Mouse (Mus musculus): ENCODE results near the gene Amz2. TPM values are rescaled to one million over a fixed set of nuclear protein-coding genes. Genes with fewer than 3 reads are reported as not detected.

Amz2 gene
- polyA plus RNA-seq, 1 experiment from 2014 or later, result 50.2 TPM

GRCm38 (mm10) chr11:109451169-109451568 lies 25.4 kb downstream of the Amz2 start:
- no peak overlapping the region for H3K27ac ChIP-seq
- H3K9ac ChIP-seq, result no peak overlapping the region
- H3K27me3 ChIP-seq, result no peaks in the 10 kb centered on the region
- H3K9me3 ChIP-seq, result no peaks in the 10 kb centered on the region
- WGBS, result 83% methylated on average over 11 of the region's 11 CpGs
- H3K36me3 ChIP-seq (replicated peaks), result no peaks in the 10 kb centered on the region
- no peaks in the 10 kb centered on the region for H3K4me1 ChIP-seq
- H3K4me2 ChIP-seq, result no peak overlapping the region
- H3K4me3 ChIP-seq (replicated peaks), result no peak overlapping the region
- ATAC-seq (ENCODE audit: low FRiP score), result no peak

GRCm38 (mm10) chr11:109456261-109456660 lies 30.5 kb downstream of the Amz2 start:
- H3K27me3 ChIP-seq, result no peaks in the 10 kb centered on the region
- no peaks in the 10 kb centered on the region for H3K9me3 ChIP-seq
- no peak for ATAC-seq (ENCODE audit: low FRiP score)
- H3K9ac ChIP-seq, result no peak overlapping the region
- no peaks in the 10 kb centered on the region; the same call in 1 of the 2 replicates for H3K36me3 ChIP-seq (replicated peaks)
- H3K4me3 ChIP-seq (replicated peaks), result no peak overlapping the region
- H3K4me2 ChIP-seq, result no peak overlapping the region
- H3K4me1 ChIP-seq, result no peaks in the 10 kb centered on the region
- no peak overlapping the region for H3K27ac ChIP-seq
- WGBS, result 87% methylated on average over 5 of the region's 5 CpGs

- 96% methylated on average over 11 of the region's 11 CpGs for WGBS
- H3K9me3 ChIP-seq, result no peaks in the 10 kb centered on the region
- no peak overlapping the region for H3K4me2 ChIP-seq
- H3K27ac ChIP-seq, result no peak overlapping the region
- H3K9ac ChIP-seq, result no peak overlapping the region
- no peak for ATAC-seq (ENCODE audit: low FRiP score)
- no peaks in the 10 kb centered on the region for H3K27me3 ChIP-seq
- no peaks in the 10 kb centered on the region for H3K4me1 ChIP-seq
- no peaks in the 10 kb centered on the region; the same call in 1 of the 2 replicates for H3K36me3 ChIP-seq (replicated peaks)
- no peak overlapping the region for H3K4me3 ChIP-seq (replicated peaks)
Measured at GRCm38 (mm10) chr11:109458165-109458564, 32.4 kb downstream of the Amz2 start.

GRCm38 (mm10) chr11:109460586-109460985 lies 34.8 kb downstream of the Amz2 start:
- Histone ChIP-seq H3K9ac (no peak overlapping the region), H3K9me3 (no peaks in the 10 kb centered on the region), H3K27me3 (no peaks in the 10 kb centered on the region), H3K4me1 (no peaks in the 10 kb centered on the region), H3K36me3 (replicated peaks) (no peaks in the 10 kb centered on the region; the same call in 1 of the 2 replicates), H3K4me2 (no peak overlapping the region), H3K4me3 (replicated peaks) (no peak overlapping the region), H3K27ac (no peak overlapping the region)
- WGBS, result 82% methylated on average over 5 of the region's 5 CpGs
- no peak for ATAC-seq (ENCODE audit: low FRiP score)

GRCm38 (mm10) chr11:109465068-109465467 lies 39.3 kb downstream of the Amz2 start:
- Histone ChIP-seq H3K27ac (no peak overlapping the region), H3K4me3 (replicated peaks) (no peak overlapping the region), H3K4me1 (no peaks in the 10 kb centered on the region), H3K36me3 (replicated peaks) (no peaks in the 10 kb centered on the region), H3K27me3 (0 out of 2 replicates have a peak, but pooled peaks cover 5% of the 10 kb centered on the region), H3K4me2 (no peak overlapping the region), H3K9ac (no peak overlapping the region), H3K9me3 (no peaks in the 10 kb centered on the region)
- 89% methylated on average over 4 of the region's 4 CpGs for WGBS
- ATAC-seq (ENCODE audit: low FRiP score), result no peak

- no peak overlapping the region for H3K4me3 ChIP-seq (replicated peaks)
- H3K36me3 ChIP-seq (replicated peaks), result no peaks in the 10 kb centered on the region
- H3K9ac ChIP-seq, result no peak overlapping the region
- H3K4me2 ChIP-seq, result no peak overlapping the region
- no peak overlapping the region for H3K27ac ChIP-seq
- no peak for ATAC-seq (ENCODE audit: low FRiP score)
- WGBS, result 89% methylated on average over 8 of the region's 8 CpGs
- H3K4me1 ChIP-seq, result peaks cover 8% of the 10 kb centered on the region; the same call in 1 of the 2 replicates
- H3K9me3 ChIP-seq, result no peaks in the 10 kb centered on the region
- 0 out of 2 replicates have a peak, but pooled peaks cover 15% of the 10 kb centered on the region for H3K27me3 ChIP-seq
Measured at GRCm38 (mm10) chr11:109466987-109467386, 41.2 kb downstream of the Amz2 start.

GRCm38 (mm10) chr11:109468133-109468532 lies 42.4 kb downstream of the Amz2 start:
- H3K4me3 ChIP-seq (replicated peaks), result no peak overlapping the region
- H3K36me3 ChIP-seq (replicated peaks), result no peaks in the 10 kb centered on the region
- H3K27ac ChIP-seq, result no peak overlapping the region
- H3K9me3 ChIP-seq, result no peaks in the 10 kb centered on the region
- 0 out of 2 replicates have a peak, but pooled peaks cover 15% of the 10 kb centered on the region for H3K27me3 ChIP-seq
- peaks cover 14% of the 10 kb centered on the region; the same call in 1 of the 2 replicates for H3K4me1 ChIP-seq
- WGBS, result 92% methylated on average over 5 of the region's 5 CpGs
- no peak for ATAC-seq (ENCODE audit: low FRiP score)
- no peak overlapping the region for H3K9ac ChIP-seq
- no peak overlapping the region for H3K4me2 ChIP-seq

- H3K4me3 ChIP-seq (replicated peaks), result no peak overlapping the region
- no peak for ATAC-seq (ENCODE audit: low FRiP score)
- WGBS, result 72% methylated on average over 9 of the region's 9 CpGs
Measured at GRCm38 (mm10) chr11:109470170-109470569, 44.4 kb downstream of the Amz2 start.

GRCm38 (mm10) chr11:109470921-109471861 lies 45.4 kb downstream of the Amz2 start:
- Histone ChIP-seq H3K36me3 (replicated peaks) (no peaks in the 10 kb centered on the region), H3K9ac (no peak overlapping the region; the same call in 1 of the 2 replicates), H3K4me1 (peaks cover 30% of the 10 kb centered on the region), H3K27me3 (0 out of 2 replicates have a peak, but pooled peaks cover 18% of the 10 kb centered on the region), H3K4me2 (peak overlapping the region; percentile 89), H3K4me3 (replicated peaks) (peak overlapping the region; percentile 75), H3K9me3 (no peaks in the 10 kb centered on the region), H3K27ac (no peak overlapping the region)
- WGBS, result 31% methylated on average over 15 of the region's 15 CpGs
- no peak for ATAC-seq (ENCODE audit: low FRiP score)

More at GRCm38 (mm10) chr11:109470170-109470569, 44.4 kb downstream of the Amz2 start:
- Histone ChIP-seq H3K4me1 (peaks cover 23% of the 10 kb centered on the region), H3K27ac (no peak overlapping the region), H3K4me2 (no peak overlapping the region), H3K9ac (no peak overlapping the region), H3K27me3 (0 out of 2 replicates have a peak, but pooled peaks cover 18% of the 10 kb centered on the region), H3K36me3 (replicated peaks) (no peaks in the 10 kb centered on the region), H3K9me3 (no peaks in the 10 kb centered on the region)

- Histone ChIP-seq H3K4me2 (peak overlapping the region; percentile 89), H3K27me3 (0 out of 2 replicates have a peak, but pooled peaks cover 18% of the 10 kb centered on the region), H3K4me3 (replicated peaks) (peak overlapping the region; percentile 75), H3K4me1 (peaks cover 40% of the 10 kb centered on the region), H3K27ac (peak overlapping the region; percentile 50; the same call in 1 of the 2 replicates), H3K9ac (peak overlapping the region; percentile 94), H3K36me3 (replicated peaks) (no peaks in the 10 kb centered on the region), H3K9me3 (no peaks in the 10 kb centered on the region)
- no peak for ATAC-seq (ENCODE audit: low FRiP score)
- WGBS, result under 1% methylated on average over 33 of the region's 33 CpGs
Measured at GRCm38 (mm10) chr11:109472171-109472691, 46.5 kb downstream of the Amz2 start.

- peak overlapping the region; percentile 89 for H3K4me2 ChIP-seq
- H3K27me3 ChIP-seq, result 0 out of 2 replicates have a peak, but pooled peaks cover 18% of the 10 kb centered on the region
- no peaks in the 10 kb centered on the region for H3K9me3 ChIP-seq
- H3K36me3 ChIP-seq (replicated peaks), result no peaks in the 10 kb centered on the region
- ATAC-seq (ENCODE audit: low FRiP score), result peak; percentile 53; the same call in 1 of the 2 replicates
- H3K27ac ChIP-seq, result peak overlapping the region; percentile 95
- peaks cover 45% of the 10 kb centered on the region for H3K4me1 ChIP-seq
- WGBS, result 0% methylated on average over 10 of the region's 13 CpGs
- H3K4me3 ChIP-seq (replicated peaks), result peak overlapping the region; percentile 75
- peak overlapping the region; percentile 94 for H3K9ac ChIP-seq
Measured at GRCm38 (mm10) chr11:109472821-109473170, 47.0 kb downstream of the Amz2 start.
